Mouse (Mus musculus): Measurements from ENCODE around the gene Olfr963. TPM values are rescaled to one million over a fixed set of nuclear protein-coding genes. Genes with fewer than 3 reads are reported as not detected.
"Not testable (repeated sequence)": the region's sequence is repeated elsewhere in the genome, so short reads cannot be mapped to it uniquely, and the experiment has no call there.

The Olfr963 gene
- total RNA-seq (2021): not detected in 2 replicates
- long read RNA-seq: 0 reads

DNA sequence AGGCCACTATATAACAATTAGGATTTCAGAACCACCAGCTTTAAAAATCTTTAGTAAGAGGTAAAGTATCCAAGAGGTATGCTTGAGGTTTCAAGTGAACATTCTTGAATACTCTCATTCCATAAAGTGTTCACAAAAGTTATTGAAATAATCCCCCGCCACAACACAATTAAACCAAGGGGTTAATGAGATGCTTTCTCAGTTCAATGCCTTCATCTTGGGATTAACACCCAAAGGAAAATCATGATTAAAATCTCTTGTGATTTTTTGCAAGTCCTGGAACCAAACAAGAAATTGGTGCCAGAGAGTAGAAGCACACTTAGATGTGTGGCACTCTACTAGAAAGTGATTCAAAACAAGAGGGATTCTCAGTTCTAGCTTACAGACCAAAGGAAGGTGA, at the start of gene Olfr963:
Gene Olfr963 (plus strand): TSS at position 301 of the 400 bp plus-strand sequence.
- DNase-seq: no peak

DNA sequence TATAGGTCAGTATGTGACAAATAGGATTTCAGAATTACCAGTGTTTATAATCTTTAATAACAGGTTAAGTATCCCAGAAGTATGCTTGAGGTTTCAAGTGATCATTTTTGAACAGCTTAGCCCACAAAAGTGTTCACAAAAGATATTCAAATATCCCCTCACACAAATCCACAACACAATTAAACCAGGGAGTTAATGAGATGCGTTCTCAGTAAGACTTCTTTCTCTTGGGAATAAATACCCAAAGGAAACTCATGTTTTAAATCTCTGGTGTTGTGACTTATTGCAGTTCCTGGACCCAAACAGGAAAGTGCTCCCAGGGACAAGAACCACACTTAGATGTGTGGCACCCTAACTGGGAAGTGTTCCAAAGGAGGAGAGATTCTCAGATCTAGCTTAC, 45.9 kb upstream of the Olfr963 start, which contains the start of gene Olfr960:
Gene Olfr960 (plus strand): TSS at position 301 of the 400 bp plus-strand sequence.
- no peak for DNase-seq

DNA sequence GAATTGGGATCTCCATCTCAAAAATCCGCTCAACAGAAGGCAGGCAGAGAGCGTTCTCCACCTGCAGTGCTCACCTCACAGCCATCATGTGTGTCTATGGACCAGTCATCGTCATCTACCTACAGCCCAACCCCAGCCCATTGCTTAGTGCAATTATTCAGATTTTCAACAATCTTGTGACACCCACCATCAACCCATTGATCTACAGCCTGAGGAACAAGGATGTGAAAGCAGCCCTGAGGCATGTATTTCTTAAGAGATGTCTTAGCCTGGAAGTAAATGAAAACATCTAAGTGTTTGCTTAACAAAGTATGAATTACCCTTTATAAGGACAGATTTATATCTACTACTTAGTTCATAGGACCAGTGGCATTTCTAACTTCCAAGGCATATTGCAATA, 43.2 kb upstream of the Olfr963 start:
- DNase-seq: no peak

DNA sequence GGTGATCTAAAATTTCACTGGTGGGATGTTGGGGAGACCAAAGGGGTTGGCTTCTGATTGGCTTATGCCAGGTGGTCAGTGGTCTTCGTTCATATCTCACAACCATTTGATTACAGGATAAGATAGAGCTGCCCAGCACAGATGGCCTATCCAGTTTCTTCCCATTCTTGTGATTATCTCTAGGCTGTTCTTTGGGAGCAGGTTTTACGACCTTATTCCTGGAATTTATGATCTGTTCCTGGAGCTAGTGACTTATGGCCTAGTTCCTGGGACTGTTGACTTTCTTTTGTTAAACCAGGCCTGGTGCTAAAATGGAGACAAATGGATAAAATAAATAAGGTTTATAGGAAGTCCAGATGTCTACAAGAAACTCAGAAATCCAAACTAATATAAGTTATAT, 42.3 kb upstream of the Olfr963 start:
- no peak for DNase-seq

DNA sequence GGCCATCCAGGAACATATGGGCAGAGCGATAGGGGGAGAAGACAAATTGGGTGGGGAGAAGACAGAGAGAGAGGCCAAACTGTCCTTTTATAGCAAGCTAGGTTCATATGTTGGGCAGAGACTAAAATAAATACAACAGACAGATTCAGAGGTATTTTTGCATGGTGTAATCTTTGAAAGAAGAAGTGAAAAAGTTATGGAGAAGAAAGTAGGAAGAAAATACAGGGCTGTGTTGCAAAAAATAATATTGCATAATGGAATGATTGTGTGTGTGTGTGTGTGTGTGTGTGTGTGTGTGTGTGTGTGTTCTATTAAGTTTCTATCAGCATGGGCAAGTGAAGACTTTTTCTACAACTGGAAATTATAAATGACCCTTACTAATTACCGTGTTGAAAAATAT, 37.9 kb upstream of the Olfr963 start:
- DNase-seq: no peak

DNA sequence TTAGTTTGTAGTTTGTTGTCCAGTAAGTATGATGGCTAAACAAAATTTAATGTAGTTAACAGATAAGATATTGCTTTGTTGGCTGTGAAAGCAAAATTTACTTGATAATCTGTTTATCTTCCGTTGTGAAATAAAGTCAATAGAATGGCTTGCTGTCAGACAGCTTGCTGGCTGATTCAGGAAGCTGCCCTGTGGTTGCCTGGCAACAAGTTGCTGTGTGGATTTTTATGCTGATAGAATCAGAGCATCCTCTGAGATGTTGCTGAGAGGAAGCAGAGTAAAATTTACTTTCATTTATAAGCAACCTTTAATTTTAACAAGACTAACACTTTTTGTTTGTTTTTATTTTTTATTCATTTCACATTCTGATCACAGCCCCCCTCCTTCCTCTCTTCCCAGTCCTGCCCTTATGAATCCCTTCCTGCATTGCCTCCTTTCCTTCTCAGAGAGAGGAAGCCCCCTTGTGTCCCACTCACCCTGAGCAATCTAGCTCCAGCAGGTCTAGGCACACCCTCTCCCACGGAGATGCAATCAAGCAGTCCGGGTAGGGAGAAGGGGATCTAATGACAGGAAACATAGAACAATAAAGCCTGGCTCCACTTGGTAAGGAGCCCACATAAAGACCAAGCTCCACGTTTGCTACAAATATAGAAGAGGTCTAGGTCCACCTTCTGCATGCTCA, 33.0 kb upstream of the Olfr963 start:
- no peak for DNase-seq

DNA sequence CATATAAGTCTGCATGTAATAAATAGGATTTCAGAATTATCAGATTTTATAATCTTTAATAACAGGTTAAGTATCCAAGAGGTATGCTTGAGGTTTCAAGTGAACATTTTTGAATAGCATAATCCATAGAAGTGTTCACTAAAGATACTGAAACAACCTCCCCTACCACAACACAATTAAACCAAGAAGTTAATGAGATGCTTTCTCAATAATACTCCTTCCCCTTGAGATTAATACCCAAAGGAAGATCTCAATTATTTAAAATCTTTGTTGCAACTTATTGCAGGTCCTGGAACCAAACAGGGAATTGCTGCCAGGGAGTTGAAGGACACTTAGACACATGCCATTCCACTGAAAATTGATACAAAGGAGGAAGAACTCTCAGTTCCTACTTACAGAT, 22.2 kb upstream of the Olfr963 start, which contains the start of gene Olfr961:
Gene Olfr961 (plus strand): TSS at position 301 of the 400 bp plus-strand sequence.
- no peak for DNase-seq

DNA sequence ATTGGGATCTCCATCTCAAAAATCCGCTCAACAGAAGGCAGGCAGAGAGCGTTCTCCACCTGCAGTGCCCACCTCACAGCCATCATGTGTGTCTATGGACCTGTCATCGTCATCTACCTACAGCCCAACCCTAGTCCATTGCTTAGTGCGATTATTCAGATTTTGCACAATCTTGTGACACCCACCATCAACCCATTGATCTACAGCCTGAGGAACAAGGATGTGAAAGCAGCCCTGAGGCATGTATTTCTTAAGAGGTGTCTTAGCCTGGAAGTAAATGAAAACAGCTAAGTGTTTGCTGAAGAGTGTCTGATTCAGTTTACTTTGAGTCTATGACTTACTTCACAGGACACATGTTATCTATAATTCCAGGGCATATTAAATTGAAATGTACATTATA, 19.6 kb upstream of the Olfr963 start:
- DNase-seq: no peak

DNA sequence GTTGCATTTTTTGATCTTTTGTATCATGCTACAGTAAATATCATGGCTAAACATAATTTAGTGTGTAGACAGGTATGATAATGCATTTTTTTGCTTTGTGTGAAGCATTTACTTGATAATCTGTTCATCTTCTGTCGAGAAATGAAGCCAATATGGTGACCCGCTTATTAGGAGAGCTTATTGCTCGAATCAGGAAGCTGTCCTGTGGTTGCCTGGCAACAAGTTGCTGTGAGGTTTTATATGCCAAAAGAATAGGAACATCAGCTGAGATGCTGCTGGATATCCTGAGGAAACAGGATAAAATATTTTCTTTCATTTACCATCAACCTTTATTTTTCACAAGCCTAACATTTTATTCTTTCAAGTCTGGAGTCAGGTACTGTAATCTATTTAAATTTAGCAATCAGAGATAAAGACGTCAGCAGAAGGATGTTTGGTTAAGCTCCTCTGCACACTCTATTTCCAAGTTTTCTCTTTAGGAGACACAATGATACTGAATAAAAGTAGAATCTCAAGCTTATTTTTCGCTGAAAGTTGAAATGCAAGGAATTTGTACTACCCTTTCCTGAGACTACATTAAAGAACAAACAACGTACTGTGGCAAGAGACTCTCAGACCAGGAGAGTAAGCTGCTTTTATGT, 12.1 kb upstream of the Olfr963 start:
- DNase-seq: no peak

DNA sequence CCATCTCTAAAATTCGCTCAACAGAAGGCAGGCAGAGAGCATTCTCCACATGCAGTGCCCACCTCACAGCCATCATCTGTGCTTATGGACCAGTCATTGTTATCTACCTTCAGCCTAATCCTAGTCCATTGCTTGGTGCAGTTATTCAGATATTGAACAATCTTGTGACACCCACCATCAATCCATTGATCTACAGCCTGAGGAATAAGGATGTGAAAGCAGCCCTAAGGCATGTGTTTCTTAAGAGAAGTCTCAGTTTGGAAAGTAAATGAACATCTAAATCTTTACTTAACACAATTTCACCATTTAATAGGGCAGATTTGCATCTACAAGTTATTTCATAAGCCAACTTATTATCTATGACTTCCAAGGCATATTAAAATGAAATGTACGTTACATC, 2.7 kb downstream of the Olfr963 start:
- DNase-seq: no peak

DNA sequence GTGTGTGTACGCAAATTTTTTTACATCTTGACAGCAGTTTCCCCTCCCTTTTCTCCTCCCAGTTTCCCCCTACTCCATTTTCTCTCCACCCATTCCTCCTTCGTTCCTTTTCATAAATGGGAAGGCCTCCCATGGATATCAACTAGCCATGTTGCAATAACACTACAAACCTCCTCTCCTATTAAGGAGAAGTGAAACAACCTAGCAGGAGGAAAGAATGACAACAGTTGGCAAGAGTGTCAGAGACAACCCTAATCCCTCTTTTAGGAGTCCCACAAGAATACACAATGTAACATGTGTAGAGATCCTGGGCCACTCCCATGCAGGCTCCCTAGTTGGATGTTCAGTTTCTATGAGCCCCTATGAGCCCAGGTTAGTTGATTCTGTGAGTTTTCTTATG, 7.8 kb downstream of the Olfr963 start:
- DNase-seq: no peak

DNA sequence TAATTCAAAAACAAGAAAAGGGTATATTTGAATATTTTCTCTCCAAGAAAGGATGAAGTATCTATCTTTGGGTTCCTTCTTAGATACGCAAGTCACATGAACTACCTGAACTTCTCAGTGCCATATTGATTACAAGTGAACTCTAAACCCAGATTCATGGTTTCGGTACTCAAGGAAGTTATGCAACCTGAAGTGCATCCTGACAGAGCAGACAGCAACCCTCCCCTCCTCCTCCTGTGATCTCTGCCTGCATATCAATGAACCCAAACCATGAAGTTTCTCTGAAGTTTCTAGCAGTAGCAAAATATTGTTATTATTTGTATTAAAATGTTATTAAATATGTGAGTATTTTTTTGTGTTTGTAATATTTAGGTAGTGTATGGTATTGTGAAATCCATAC, 11.6 kb downstream of the Olfr963 start:
- DNase-seq: no peak

DNA sequence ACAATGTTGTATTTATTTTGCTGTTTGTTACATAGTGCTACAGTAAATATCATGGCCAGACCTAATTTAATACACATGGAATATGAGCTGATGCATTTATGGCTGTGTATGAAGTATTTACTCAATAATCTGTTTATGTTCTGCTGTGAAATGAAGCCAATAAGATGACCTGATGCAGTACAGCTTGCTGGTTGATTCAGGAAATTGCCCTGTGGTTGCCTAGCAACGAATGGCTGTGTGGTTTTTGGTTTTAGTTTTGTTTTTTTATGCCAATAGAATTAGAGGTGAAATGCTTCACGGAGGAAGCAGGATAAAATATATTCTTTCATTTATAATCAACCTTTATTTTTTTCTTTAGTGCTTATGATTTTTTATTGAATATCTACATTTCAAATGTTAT, 12.3 kb downstream of the Olfr963 start:
- DNase-seq: no peak

DNA sequence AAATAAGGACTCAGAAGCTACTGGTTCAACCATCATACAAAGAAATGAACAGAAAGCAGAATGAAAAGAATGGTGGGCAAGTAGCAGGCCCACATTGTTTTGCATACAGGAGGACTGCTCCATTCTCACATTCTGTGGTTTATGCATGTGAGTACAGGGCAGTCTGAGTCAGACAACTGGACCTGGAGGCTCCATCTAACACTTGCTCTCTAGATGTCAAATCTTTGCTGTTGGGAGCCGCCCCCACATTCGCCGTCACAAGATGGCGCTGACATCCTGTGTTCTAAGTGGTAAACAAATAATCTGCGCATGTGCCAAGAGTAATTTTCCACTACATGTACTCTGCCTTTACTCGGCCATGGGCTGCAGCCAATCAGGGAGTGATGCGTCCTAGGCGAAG, 34.1 kb downstream of the Olfr963 start:
- not testable (repeated sequence) for DNase-seq

DNA sequence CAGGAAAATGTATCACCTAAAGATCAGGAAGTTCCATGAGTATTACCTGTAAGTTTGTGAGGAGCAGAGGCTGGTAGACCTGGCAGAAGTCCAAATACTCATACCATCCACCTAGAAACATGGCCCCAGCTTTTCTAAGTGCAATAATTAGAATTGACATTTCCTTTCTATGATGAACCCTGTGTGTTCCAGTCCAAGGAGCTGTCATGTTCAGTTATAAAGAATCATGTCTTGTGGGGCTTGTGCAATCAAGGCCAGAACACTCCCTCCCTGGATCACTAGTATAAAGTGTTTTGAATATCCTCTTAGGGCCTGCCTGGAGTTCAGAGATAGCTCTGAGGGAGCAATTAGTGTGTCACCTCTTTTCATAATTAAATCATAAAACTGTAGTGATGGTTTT, 40.0 kb downstream of the Olfr963 start, which contains the start of gene Olfr149:
Gene Olfr149 (minus strand): TSS at position 101 of the 400 bp plus-strand sequence.
- no peak for DNase-seq

DNA sequence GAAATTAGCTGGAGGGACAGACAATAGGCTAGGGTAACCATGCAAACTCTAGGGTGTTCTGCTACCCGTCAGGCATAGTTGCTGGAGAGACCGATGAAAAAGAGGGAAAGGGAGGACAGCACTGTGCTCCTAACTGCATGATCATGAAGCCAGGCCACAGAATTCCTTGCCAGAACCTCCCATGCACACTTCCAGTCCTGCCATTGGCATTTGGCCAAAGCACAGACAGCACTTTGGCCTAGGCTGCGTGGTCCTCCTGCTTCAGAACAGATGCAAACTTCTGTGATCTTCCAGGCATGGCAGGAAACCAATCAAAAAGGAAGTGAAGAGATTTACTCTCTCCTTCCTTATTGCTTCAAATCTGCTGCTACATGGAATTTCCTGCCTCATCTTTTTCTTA, 42.0 kb downstream of the Olfr963 start:
- DNase-seq: no peak

DNA sequence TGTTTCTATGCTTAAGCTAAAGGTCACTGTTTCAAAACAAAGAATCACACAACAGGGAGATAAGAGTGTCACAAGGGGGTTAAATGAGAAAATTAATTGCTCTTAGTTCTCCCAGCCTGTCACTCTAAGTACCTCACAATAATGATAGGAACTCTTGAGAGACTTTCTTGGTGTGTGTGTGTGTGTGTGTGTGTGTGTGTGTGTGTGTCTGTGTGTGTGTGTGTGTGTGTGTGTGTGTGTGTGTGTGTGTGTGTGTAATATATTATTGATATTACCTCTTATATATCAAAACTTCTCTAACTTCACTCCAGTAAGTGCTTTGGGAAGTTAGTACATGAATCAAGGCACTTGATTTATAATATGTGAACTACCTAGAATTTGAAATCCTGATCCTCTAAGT, 44.0 kb downstream of the Olfr963 start, which contains the start of gene Olfr965:
Gene Olfr965 (plus strand): TSS at position 301 of the 400 bp plus-strand sequence.
- DNase-seq: no peak

Other genes with a start within 250 kb of the Olfr963 start
- not detected in 2 replicates for gene Olfr952, start 240.1 kb upstream of the Olfr963 start, total RNA-seq (2021)
- gene Olfr954, start 210.5 kb upstream of the Olfr963 start, total RNA-seq (2021): not detected in 2 replicates
- not detected in 2 replicates for gene Olfr955, start 195.3 kb upstream of the Olfr963 start, total RNA-seq (2021)
- gene Olfr44, start 173.2 kb upstream of the Olfr963 start, total RNA-seq (2021): not detected in 2 replicates
- not detected in 2 replicates for gene Olfr957, start 151.4 kb upstream of the Olfr963 start, total RNA-seq (2021)
- gene Olfr958, start 113.2 kb upstream of the Olfr963 start, total RNA-seq (2021): not detected in 2 replicates
- not detected in 2 replicates for gene Olfr959, start 91.6 kb upstream of the Olfr963 start, total RNA-seq (2021)
- 7.4 and 11.7 TPM in 2 replicates for gene AW551984, start 62.8 kb upstream of the Olfr963 start, total RNA-seq (2021)
- gene Olfr148, start 56.5 kb upstream of the Olfr963 start, total RNA-seq (2021): not detected in 2 replicates
- gene Olfr960, start 45.8 kb upstream of the Olfr963 start, total RNA-seq (2021): not detected in 2 replicates
- gene Olfr961, start 22.1 kb upstream of the Olfr963 start, total RNA-seq (2021): not detected in 2 replicates
- not detected in 2 replicates for gene Olfr149, start 39.9 kb downstream of the Olfr963 start, total RNA-seq (2021)
- not detected in 2 replicates for gene Olfr965, start 44.1 kb downstream of the Olfr963 start, total RNA-seq (2021)
- not detected in 2 replicates for gene Olfr150, start 63.8 kb downstream of the Olfr963 start, total RNA-seq (2021)
- not detected in 2 replicates for gene Olfr967, start 79.0 kb downstream of the Olfr963 start, total RNA-seq (2021)
- gene Olfr968, start 116.0 kb downstream of the Olfr963 start, total RNA-seq (2021): not detected in 2 replicates
- gene Olfr969, start 123.7 kb downstream of the Olfr963 start, total RNA-seq (2021): not detected in 2 replicates
- not detected in 2 replicates for gene Olfr970, start 141.7 kb downstream of the Olfr963 start, total RNA-seq (2021)
- not detected in 2 replicates for gene Olfr971, start 169.7 kb downstream of the Olfr963 start, total RNA-seq (2021)
- not detected in 2 replicates for gene Olfr972, start 199.2 kb downstream of the Olfr963 start, total RNA-seq (2021)
- gene Olfr229, start 240.1 kb downstream of the Olfr963 start, total RNA-seq (2021): not detected in 2 replicates